Mouse (Mus musculus): ENCODE data around the gene Kdm4a. TPM values are rescaled to one million over a fixed set of nuclear protein-coding genes. Genes with fewer than 3 reads are reported as not detected.

The Kdm4a gene
- polyA plus RNA-seq, 1 experiment from 2014 or later = 7.8 TPM

GRCm38 (mm10) chr4:118205906-118206305 lies 26.1 kb upstream of the Kdm4a start:
- Histone ChIP-seq H3K27ac (0 out of 2 replicates have a peak overlapping the region, but pooled peaks have one; percentile 51), H3K9me3 (replicated peaks) (no peaks in the 10 kb centered on the region), H3K36me3 (peaks cover 5% of the 10 kb centered on the region), H3K27me3 (no peaks in the 10 kb centered on the region), H3K4me1 (replicated peaks) (peaks cover 8% of the 10 kb centered on the region; the same call in 1 of the 2 replicates), H3K4me2 (no peak overlapping the region), H3K4me3 (replicated peaks) (no peak overlapping the region), H3K9ac (no peak overlapping the region)
- 78% methylated on average over 2 of the region's 2 CpGs for WGBS (ENCODE audit: insufficient replicate concordance)
- ATAC-seq (ENCODE audit: low read depth) (peak; percentile 22; the same call in 1 of the 2 replicates), DNase-seq (no peak)

- Histone ChIP-seq H3K4me2 (no peak overlapping the region), H3K36me3 (no peaks in the 10 kb centered on the region), H3K4me1 (replicated peaks) (no peaks in the 10 kb centered on the region), H3K4me3 (replicated peaks) (no peak overlapping the region), H3K9me3 (replicated peaks) (no peaks in the 10 kb centered on the region), H3K27ac (no peak overlapping the region), H3K27me3 (no peaks in the 10 kb centered on the region), H3K9ac (no peak overlapping the region)
- 77% methylated on average over 2 of the region's 2 CpGs for WGBS (ENCODE audit: insufficient replicate concordance)
- DNase-seq = no peak
- ATAC-seq (ENCODE audit: low read depth) = no peak
Measured at GRCm38 (mm10) chr4:118199093-118199492, 19.2 kb upstream of the Kdm4a start.

- no peak for DNase-seq
- Histone ChIP-seq H3K9me3 (replicated peaks) (no peaks in the 10 kb centered on the region), H3K9ac (no peak overlapping the region), H3K36me3 (no peaks in the 10 kb centered on the region), H3K4me3 (replicated peaks) (no peak overlapping the region), H3K27me3 (no peaks in the 10 kb centered on the region), H3K27ac (no peak overlapping the region), H3K4me1 (replicated peaks) (no peaks in the 10 kb centered on the region), H3K4me2 (no peak overlapping the region)
- 81% methylated on average over 3 of the region's 3 CpGs for WGBS (ENCODE audit: insufficient replicate concordance)
- no peak for ATAC-seq (ENCODE audit: low read depth)
Measured at GRCm38 (mm10) chr4:118198606-118199005, 18.8 kb upstream of the Kdm4a start.

GRCm38 (mm10) chr4:118196185-118196584 lies 16.3 kb upstream of the Kdm4a start:
- Histone ChIP-seq H3K27me3 (no peaks in the 10 kb centered on the region), H3K36me3 (no peaks in the 10 kb centered on the region), H3K4me3 (replicated peaks) (no peak overlapping the region), H3K4me1 (replicated peaks) (no peaks in the 10 kb centered on the region), H3K4me2 (no peak overlapping the region), H3K27ac (no peak overlapping the region), H3K9ac (no peak overlapping the region), H3K9me3 (replicated peaks) (no peaks in the 10 kb centered on the region)
- ATAC-seq (ENCODE audit: low read depth) (no peak), DNase-seq (no peak)
- 71% methylated on average over 10 of the region's 10 CpGs for WGBS (ENCODE audit: insufficient replicate concordance)

- DNase-seq (no peak), ATAC-seq (ENCODE audit: low read depth) (no peak)
- Histone ChIP-seq H3K9ac (peak overlapping the region; percentile 81), H3K36me3 (peaks cover 19% of the 10 kb centered on the region), H3K4me3 (replicated peaks) (peak overlapping the region; percentile 77), H3K4me1 (replicated peaks) (peaks cover 20% of the 10 kb centered on the region), H3K27ac (peak overlapping the region; percentile 90), H3K27me3 (no peaks in the 10 kb centered on the region), H3K9me3 (replicated peaks) (no peaks in the 10 kb centered on the region), H3K4me2 (peak overlapping the region; percentile 92)
- WGBS (ENCODE audit: insufficient replicate concordance) = 14% methylated on average over 17 of the region's 17 CpGs
Measured at GRCm38 (mm10) chr4:118180301-118181080, 648 bp upstream of the Kdm4a start.

GRCm38 (mm10) chr4:118178952-118179466 lies 834 bp downstream of the Kdm4a start:
- H3K4me3 ChIP-seq (replicated peaks) = peak overlapping the region; percentile 77
- H3K4me1 ChIP-seq (replicated peaks) = peaks cover 20% of the 10 kb centered on the region
- peak overlapping the region; percentile 84 for H3K9ac ChIP-seq
- WGBS (ENCODE audit: insufficient replicate concordance) = under 1% methylated on average over 12 of the region's 12 CpGs
- ATAC-seq (ENCODE audit: low read depth) (no peak), DNase-seq (no peak)
- no peaks in the 10 kb centered on the region for H3K27me3 ChIP-seq
- H3K9me3 ChIP-seq (replicated peaks) = no peaks in the 10 kb centered on the region
- H3K36me3 ChIP-seq = peaks cover 34% of the 10 kb centered on the region
- H3K27ac ChIP-seq = peak overlapping the region; percentile 65
- peak overlapping the region; percentile 92 for H3K4me2 ChIP-seq

GRCm38 (mm10) chr4:118172461-118172860 lies 7.4 kb downstream of the Kdm4a start:
- H3K36me3 ChIP-seq = peaks cover 96% of the 10 kb centered on the region

GRCm38 (mm10) chr4:118171006-118171405 lies 8.8 kb downstream of the Kdm4a start:
- no peak overlapping the region for H3K27ac ChIP-seq
- no peaks in the 10 kb centered on the region for H3K4me1 ChIP-seq (replicated peaks)
- no peak overlapping the region for H3K9ac ChIP-seq
- H3K4me2 ChIP-seq = no peak overlapping the region
- H3K9me3 ChIP-seq (replicated peaks) = no peaks in the 10 kb centered on the region; the same call in 1 of the 2 replicates
- no peaks in the 10 kb centered on the region for H3K27me3 ChIP-seq
- H3K4me3 ChIP-seq (replicated peaks) = no peak overlapping the region
- DNase-seq = no peak
- 82% methylated on average over 9 of the region's 9 CpGs for WGBS (ENCODE audit: insufficient replicate concordance)
- peaks cover 97% of the 10 kb centered on the region for H3K36me3 ChIP-seq
- no peak for ATAC-seq (ENCODE audit: low read depth)

More at GRCm38 (mm10) chr4:118172461-118172860, 7.4 kb downstream of the Kdm4a start:
- DNase-seq = no peak
- no peaks in the 10 kb centered on the region; the same call in 1 of the 2 replicates for H3K9me3 ChIP-seq (replicated peaks)
- H3K27ac ChIP-seq = no peak overlapping the region
- H3K9ac ChIP-seq = no peak overlapping the region
- 89% methylated on average over 12 of the region's 12 CpGs for WGBS (ENCODE audit: insufficient replicate concordance)
- no peak overlapping the region for H3K4me3 ChIP-seq (replicated peaks)
- no peak overlapping the region for H3K4me2 ChIP-seq
- no peak for ATAC-seq (ENCODE audit: low read depth)
- no peaks in the 10 kb centered on the region for H3K27me3 ChIP-seq
- no peaks in the 10 kb centered on the region for H3K4me1 ChIP-seq (replicated peaks)

- H3K27me3 ChIP-seq = no peaks in the 10 kb centered on the region
- H3K4me1 ChIP-seq (replicated peaks) = no peaks in the 10 kb centered on the region
- H3K9ac ChIP-seq = no peak overlapping the region
- no peak overlapping the region for H3K27ac ChIP-seq
- peaks cover 93% of the 10 kb centered on the region for H3K36me3 ChIP-seq
- H3K4me3 ChIP-seq (replicated peaks) = no peak overlapping the region
- H3K9me3 ChIP-seq (replicated peaks) = no peaks in the 10 kb centered on the region
- DNase-seq (no peak), ATAC-seq (ENCODE audit: low read depth) (no peak)
- no peak overlapping the region for H3K4me2 ChIP-seq
- 89% methylated on average over 12 of the region's 12 CpGs for WGBS (ENCODE audit: insufficient replicate concordance)
Measured at GRCm38 (mm10) chr4:118162123-118162522, 17.7 kb downstream of the Kdm4a start.

GRCm38 (mm10) chr4:118157666-118158065 lies 22.2 kb downstream of the Kdm4a start:
- Histone ChIP-seq H3K4me3 (replicated peaks) (no peak overlapping the region), H3K36me3 (peaks cover 94% of the 10 kb centered on the region), H3K4me1 (replicated peaks) (no peaks in the 10 kb centered on the region), H3K9me3 (replicated peaks) (no peaks in the 10 kb centered on the region), H3K27me3 (no peaks in the 10 kb centered on the region), H3K9ac (no peak overlapping the region), H3K27ac (no peak overlapping the region), H3K4me2 (no peak overlapping the region)
- 88% methylated on average over 3 of the region's 3 CpGs for WGBS (ENCODE audit: insufficient replicate concordance)
- ATAC-seq (ENCODE audit: low read depth) = no peak
- no peak for DNase-seq

- Histone ChIP-seq H3K4me3 (replicated peaks) (no peak overlapping the region), H3K4me1 (replicated peaks) (no peaks in the 10 kb centered on the region), H3K4me2 (no peak overlapping the region), H3K9me3 (replicated peaks) (no peaks in the 10 kb centered on the region), H3K27me3 (no peaks in the 10 kb centered on the region), H3K9ac (no peak overlapping the region), H3K36me3 (peaks cover 93% of the 10 kb centered on the region), H3K27ac (no peak overlapping the region)
- WGBS (ENCODE audit: insufficient replicate concordance) = 89% methylated on average over 15 of the region's 15 CpGs
- ATAC-seq (ENCODE audit: low read depth) (no peak), DNase-seq (no peak)
Measured at GRCm38 (mm10) chr4:118156559-118156958, 23.3 kb downstream of the Kdm4a start.

- no peaks in the 10 kb centered on the region for H3K27me3 ChIP-seq
- H3K9me3 ChIP-seq (replicated peaks) = no peaks in the 10 kb centered on the region
- ATAC-seq (ENCODE audit: low read depth) (no peak), DNase-seq (no peak)
- H3K4me3 ChIP-seq (replicated peaks) = no peak overlapping the region
- no peaks in the 10 kb centered on the region for H3K4me1 ChIP-seq (replicated peaks)
- 52% methylated on average over 5 of the region's 5 CpGs for WGBS (ENCODE audit: insufficient replicate concordance)
- no peak overlapping the region for H3K4me2 ChIP-seq
- H3K36me3 ChIP-seq = peaks cover 92% of the 10 kb centered on the region
- no peak overlapping the region for H3K9ac ChIP-seq
- H3K27ac ChIP-seq = no peak overlapping the region
Measured at GRCm38 (mm10) chr4:118154889-118155288, 25.0 kb downstream of the Kdm4a start.

Measured in liver, embryonic 13.5 days (tissue).